Mouse (Mus musculus) hindbrain, embryonic 16.5 days (tissue): ENCODE measurements around the gene Ell. TPM values are rescaled to one million over a fixed set of nuclear protein-coding genes. Genes with fewer than 3 reads are reported as not detected.

Source experiments
- ATAC-seq: fragments of 200-750 bp; cut with Nextera tagmentation; 2 replicates; pipeline ENCODE4 v1.8.0; 2017; ENCODE audit warnings: moderate TSS enrichment, moderate library complexity
- H3K27ac ChIP-seq: fragments of 300-500 bp; sonication (generic); 2 replicates; pipeline ENCODE4 v1.5.1; 2014; ENCODE audit warnings: low read depth, mild to moderate bottlenecking, control low read depth, low read length, moderate library complexity
- H3K27me3 ChIP-seq: fragments of 300-500 bp; sonication (generic); replicated peaks from 2 replicates; pipeline ENCODE4 v1.6.1; 2014; ENCODE audit warnings: low read length; ENCODE audit not compliant: control insufficient read depth, insufficient read depth
- H3K36me3 ChIP-seq: fragments of 300-500 bp; sonication (generic); 2 replicates; pipeline ENCODE4 v1.6.1; 2014; ENCODE audit warnings: mild to moderate bottlenecking, low read length, moderate library complexity, mixed read lengths; ENCODE audit not compliant: control insufficient read depth, insufficient read depth
- H3K4me1 ChIP-seq: fragments of 300-500 bp; sonication (generic); 2 replicates; pipeline ENCODE4 v1.6.1; 2014; ENCODE audit warnings: low read depth, low read length; ENCODE audit not compliant: control insufficient read depth, insufficient read depth
- H3K4me2 ChIP-seq: fragments of 300-500 bp; sonication (generic); 2 replicates; pipeline ENCODE4 v1.6.1; 2014; ENCODE audit warnings: mild to moderate bottlenecking, low read length, control low read depth, moderate library complexity
- H3K4me3 ChIP-seq: fragments of 300-500 bp; sonication (generic); 2 replicates; pipeline ENCODE4 v1.5.1; 2014; ENCODE audit warnings: mild to moderate bottlenecking, low read length, control low read depth, moderate library complexity
- H3K9ac ChIP-seq: fragments of 300-500 bp; sonication (generic); 2 replicates; pipeline ENCODE4 v1.6.1; 2014; ENCODE audit warnings: low read depth, mild to moderate bottlenecking, control low read depth, low read length, moderate library complexity
- H3K9me3 ChIP-seq: fragments of 300-500 bp; sonication (generic); 2 replicates; pipeline ENCODE4 v1.6.1; 2014; ENCODE audit warnings: mild to moderate bottlenecking, low read length, moderate library complexity; ENCODE audit not compliant: control insufficient read depth
- WGBS: fragments of 180-500 bp; shearing (Covaris S2); extraction: QIAGEN DNeasy Blood & Tissue Kit; methylation state at CpG from one replicate; pipeline ENCODE4 v1.1.7; 2014; 5-methylcytosine and 5-hydroxymethylcytosine counted together
- polyA plus RNA-seq: library from polyadenylated mRNA; unstranded; fragments of >200 nt; fragmentation: Nextera tagmentation; extraction: Ambion mirVana; gene quantifications from 2 replicates; pipeline ENCODE4 v1.2.1, GENCODE M21; 2015

The Ell gene
- polyA plus RNA-seq, 1 experiment from 2014 or later, result 14.9 TPM

- Histone ChIP-seq H3K27me3 (no peaks in the 10 kb centered on the region), H3K9ac (peak overlapping the region; percentile 58), H3K36me3 (no peaks in the 10 kb centered on the region), H3K9me3 (no peaks in the 10 kb centered on the region), H3K4me2 (peak overlapping the region; percentile 81), H3K27ac (peak overlapping the region; percentile 87), H3K4me3 (peak overlapping the region; percentile 39), H3K4me1 (peaks cover 46% of the 10 kb centered on the region)
- WGBS, result under 1% methylated on average over 40 of the region's 45 CpGs
- ATAC-seq, result peak; percentile 19
These were observed 70.9 kb downstream of the Ell start for GRCm38 (mm10) chr8:70609849-70610795.

- Histone ChIP-seq H3K9ac (peak overlapping the region; percentile 60), H3K9me3 (no peaks in the 10 kb centered on the region), H3K27me3 (no peaks in the 10 kb centered on the region), H3K27ac (peak overlapping the region; percentile 70), H3K36me3 (no peaks in the 10 kb centered on the region), H3K4me1 (peaks cover 46% of the 10 kb centered on the region), H3K4me3 (peak overlapping the region; percentile 39), H3K4me2 (peak overlapping the region; percentile 81)
- under 1% methylated on average over 51 of the region's 54 CpGs for WGBS
- 0 out of 2 replicates have a peak, but pooled peaks have one; percentile 9 for ATAC-seq
These were observed 71.8 kb downstream of the Ell start for GRCm38 (mm10) chr8:70610796-70611771.

GRCm38 (mm10) chr8:70611849-70612248 lies 72.6 kb downstream of the Ell start:
- H3K36me3 ChIP-seq, result no peaks in the 10 kb centered on the region
- no peaks in the 10 kb centered on the region for H3K27me3 ChIP-seq
- H3K9ac ChIP-seq, result no peak overlapping the region
- no peaks in the 10 kb centered on the region for H3K9me3 ChIP-seq
- 0 out of 2 replicates have a peak overlapping the region, but pooled peaks have one; percentile 21 for H3K27ac ChIP-seq
- WGBS, result 0% methylated on average over 6 of the region's 6 CpGs
- ATAC-seq, result 0 out of 2 replicates have a peak, but pooled peaks have one; percentile 5
- H3K4me1 ChIP-seq, result peaks cover 43% of the 10 kb centered on the region
- peak overlapping the region; percentile 39 for H3K4me3 ChIP-seq
- H3K4me2 ChIP-seq, result peak overlapping the region; percentile 81

- Histone ChIP-seq H3K9ac (no peak overlapping the region), H3K4me1 (peaks cover 29% of the 10 kb centered on the region), H3K36me3 (no peaks in the 10 kb centered on the region), H3K27me3 (no peaks in the 10 kb centered on the region), H3K4me2 (no peak overlapping the region), H3K4me3 (no peak overlapping the region), H3K27ac (no peak overlapping the region), H3K9me3 (no peaks in the 10 kb centered on the region)
- no peak for ATAC-seq
- 8% methylated on average over 1 of the region's 1 CpGs for WGBS
These were observed 74.5 kb downstream of the Ell start for GRCm38 (mm10) chr8:70613763-70614162.

- Histone ChIP-seq H3K27ac (no peak overlapping the region), H3K4me1 (peaks cover 22% of the 10 kb centered on the region), H3K9ac (no peak overlapping the region), H3K36me3 (no peaks in the 10 kb centered on the region), H3K4me3 (no peak overlapping the region), H3K9me3 (no peaks in the 10 kb centered on the region), H3K27me3 (no peaks in the 10 kb centered on the region), H3K4me2 (no peak overlapping the region)
- WGBS, result 70% methylated on average over 5 of the region's 5 CpGs
- no peak for ATAC-seq
These were observed 75.2 kb downstream of the Ell start for GRCm38 (mm10) chr8:70614469-70614868.

GRCm38 (mm10) chr8:70615281-70615680 lies 76.0 kb downstream of the Ell start:
- Histone ChIP-seq H3K4me3 (no peak overlapping the region), H3K27ac (no peak overlapping the region), H3K9ac (no peak overlapping the region), H3K4me2 (no peak overlapping the region), H3K27me3 (no peaks in the 10 kb centered on the region), H3K4me1 (peaks cover 14% of the 10 kb centered on the region), H3K9me3 (no peaks in the 10 kb centered on the region), H3K36me3 (no peaks in the 10 kb centered on the region)
- 88% methylated on average over 8 of the region's 8 CpGs for WGBS
- no peak for ATAC-seq

- H3K9ac ChIP-seq, result no peak within 1 kb of the TSS
- no peaks in the 10 kb centered on the region for H3K27me3 ChIP-seq
- no peak within 1 kb of the TSS for H3K4me2 ChIP-seq
- H3K27ac ChIP-seq, result no peak within 1 kb of the TSS
- no peak within 1 kb of the TSS for H3K4me3 ChIP-seq
- WGBS, result 90% methylated on average over 3 of the region's 3 CpGs
- H3K9me3 ChIP-seq, result no peaks in the 10 kb centered on the region
- no peak for ATAC-seq
- peaks cover 9% of the 10 kb centered on the region for H3K4me1 ChIP-seq
- no peaks in the 10 kb centered on the region for H3K36me3 ChIP-seq
These were observed 76.6 kb downstream of the Ell start, which contains the start of gene Lrrc25 for GRCm38 (mm10) chr8:70615894-70616293. TSS of gene Lrrc25 (plus strand) at chr8:70616155.

GRCm38 (mm10) chr8:70616645-70617044 lies 77.4 kb downstream of the Ell start:
- no peaks in the 10 kb centered on the region for H3K9me3 ChIP-seq
- 53% methylated on average over 11 of the region's 11 CpGs for WGBS
- no peaks in the 10 kb centered on the region for H3K27me3 ChIP-seq
- H3K27ac ChIP-seq, result no peak overlapping the region
- H3K9ac ChIP-seq, result no peak overlapping the region
- no peak overlapping the region for H3K4me2 ChIP-seq
- ATAC-seq, result no peak
- no peaks in the 10 kb centered on the region for H3K36me3 ChIP-seq
- H3K4me3 ChIP-seq, result no peak overlapping the region
- H3K4me1 ChIP-seq, result peaks cover 1% of the 10 kb centered on the region
